Mouse (Mus musculus): ENCODE data around the gene Pde4d.

Pde4d gene

DNA sequence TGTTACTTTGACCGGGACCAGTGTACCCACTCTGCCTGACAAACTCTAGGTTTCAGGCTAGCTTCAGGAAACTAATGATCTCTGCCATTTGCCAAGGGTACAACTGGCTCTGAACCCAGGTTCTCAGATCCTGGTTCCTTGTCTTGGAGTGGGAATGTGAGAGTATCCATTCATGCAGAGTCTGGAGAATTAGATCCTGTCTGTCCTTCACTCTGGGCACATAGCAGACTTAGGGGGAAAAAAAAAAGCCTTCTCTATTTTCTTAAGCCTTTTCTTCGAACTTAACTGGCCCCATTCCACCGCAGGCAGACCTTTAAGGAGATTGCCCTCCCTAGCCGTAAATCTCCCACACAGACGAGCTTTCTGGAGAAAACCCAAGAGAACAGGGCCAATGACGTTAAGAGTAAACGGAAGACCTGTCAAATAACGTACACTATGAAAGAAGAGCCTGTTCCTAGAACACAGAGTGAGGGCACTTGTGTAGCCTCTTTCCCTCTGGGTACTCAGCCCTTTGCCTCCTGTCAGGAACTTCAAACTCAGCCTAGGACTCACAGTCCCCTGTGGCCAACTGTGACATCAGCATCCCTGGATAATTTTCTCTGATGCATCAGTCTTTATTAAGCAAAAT, 1302.6 kb downstream of the Pde4d start:
- no peak for DNase-seq (ENCODE audit: low read depth, low spot score)

DNA sequence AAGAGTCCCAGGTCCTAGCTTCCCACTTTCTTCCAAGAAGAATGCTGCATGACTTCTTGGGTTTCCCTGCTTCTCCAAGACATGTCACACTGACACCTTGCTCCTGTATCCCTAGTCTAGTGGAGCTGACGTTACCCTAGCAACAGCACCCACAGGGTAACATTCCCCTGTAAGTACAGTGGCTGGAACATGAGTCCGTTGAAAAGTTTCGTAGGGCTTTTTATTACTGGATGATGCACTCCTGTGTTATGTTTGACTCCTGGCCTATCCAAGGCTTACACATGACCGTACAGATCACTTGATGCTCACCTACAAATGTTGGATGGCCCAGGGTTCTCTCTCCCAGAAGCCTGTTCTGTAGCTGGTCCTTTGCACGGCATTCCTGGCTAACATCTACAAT, 1307.1 kb downstream of the Pde4d start:
- DNase-seq (ENCODE audit: low read depth, low spot score), result no peak

GRCm38 (mm10) chr13:109759201-109759600, 1309.5 kb downstream of the Pde4d start:
- DNase-seq (ENCODE audit: low read depth, low spot score), result no peak

DNA sequence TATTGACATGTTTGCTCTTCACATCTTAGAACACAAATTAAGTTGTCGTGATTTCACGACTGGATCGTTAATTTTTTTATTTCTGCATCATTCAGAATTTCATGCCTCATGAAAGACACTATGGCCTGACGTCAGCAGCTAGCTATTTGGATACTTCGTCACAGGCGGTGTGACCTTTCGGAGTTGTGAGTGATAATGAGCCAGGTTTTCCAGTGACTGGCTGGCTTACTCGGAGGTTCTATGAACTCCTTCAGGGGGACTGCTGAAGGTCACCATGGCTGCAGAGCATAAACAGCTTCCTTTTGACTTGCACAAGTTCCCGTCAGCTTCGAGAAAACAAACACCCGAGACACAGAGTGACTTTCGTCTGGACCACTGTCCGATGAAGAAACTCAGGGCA, 1311.3 kb downstream of the Pde4d start:
- no peak for DNase-seq (ENCODE audit: low read depth, low spot score)

GRCm38 (mm10) chr13:109774791-109775190, 1325.0 kb downstream of the Pde4d start:
- DNase-seq (ENCODE audit: low read depth, low spot score), result no peak

DNA sequence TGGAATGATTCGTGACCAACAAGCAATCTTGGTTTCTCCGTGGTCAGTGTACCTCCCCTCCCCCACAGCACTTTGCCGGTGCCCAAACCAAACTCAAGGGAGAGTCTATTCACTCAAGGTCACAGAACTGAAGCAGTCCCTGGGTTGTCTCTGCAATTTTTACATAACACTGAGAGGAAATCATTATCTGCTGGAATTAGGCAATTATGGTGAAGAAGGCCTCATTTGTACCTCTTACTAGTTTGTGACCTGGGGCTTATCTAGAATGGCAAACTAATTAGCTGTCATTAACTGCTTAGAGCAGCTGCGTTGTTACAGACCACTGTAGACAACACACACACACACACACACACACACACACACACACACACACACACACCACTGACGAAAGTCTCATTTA, 1325.4 kb downstream of the Pde4d start:
- DNase-seq (ENCODE audit: low read depth, low spot score), result no peak

DNA sequence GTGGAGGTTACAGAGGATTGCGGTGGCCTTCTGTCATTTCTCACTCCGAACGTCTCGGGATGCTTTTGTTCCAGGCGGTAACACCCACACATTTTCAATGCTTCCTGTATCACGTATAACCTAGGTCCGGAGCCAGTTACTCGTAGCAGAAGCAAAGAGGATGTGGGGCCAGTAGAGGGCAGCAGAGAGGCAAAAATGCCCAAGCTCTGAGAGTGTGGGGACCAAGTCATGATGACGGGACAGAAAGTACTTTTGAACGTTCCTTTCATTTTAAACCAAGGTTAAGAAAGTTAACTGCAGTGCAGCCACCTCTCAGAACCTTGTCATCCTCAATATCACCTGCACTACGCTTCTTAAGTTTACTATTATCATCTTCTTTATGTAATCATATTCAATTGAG, 1326.4 kb downstream of the Pde4d start:
- DNase-seq (ENCODE audit: low read depth, low spot score), result peak; percentile 94

- DNase-seq (ENCODE audit: low read depth, low spot score), result no peak
These were observed 1327.2 kb downstream of the Pde4d start for GRCm38 (mm10) chr13:109776995-109777394.

DNA sequence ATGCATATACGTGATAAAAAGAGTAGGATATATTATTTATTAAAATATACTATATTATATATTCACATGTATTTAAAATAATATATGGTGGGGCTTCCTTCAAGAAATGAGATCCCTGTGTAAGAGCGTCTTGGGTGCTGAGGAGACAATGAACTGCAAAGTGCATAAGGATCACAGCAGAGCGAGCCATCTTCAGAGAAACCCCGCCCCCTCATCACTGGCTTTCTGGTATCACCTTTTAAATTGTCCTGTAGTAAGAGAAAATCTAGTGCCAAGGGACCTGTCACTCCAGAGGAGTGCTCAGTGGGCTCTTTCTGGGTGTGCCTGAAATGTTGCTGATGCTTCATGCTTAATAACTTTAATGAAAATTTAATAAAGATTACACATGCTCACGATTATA, 1327.7 kb downstream of the Pde4d start:
- no peak for DNase-seq (ENCODE audit: low read depth, low spot score)

- DNase-seq (ENCODE audit: low read depth, low spot score), result no peak
These were observed 1328.6 kb downstream of the Pde4d start for GRCm38 (mm10) chr13:109778297-109778835.

DNA sequence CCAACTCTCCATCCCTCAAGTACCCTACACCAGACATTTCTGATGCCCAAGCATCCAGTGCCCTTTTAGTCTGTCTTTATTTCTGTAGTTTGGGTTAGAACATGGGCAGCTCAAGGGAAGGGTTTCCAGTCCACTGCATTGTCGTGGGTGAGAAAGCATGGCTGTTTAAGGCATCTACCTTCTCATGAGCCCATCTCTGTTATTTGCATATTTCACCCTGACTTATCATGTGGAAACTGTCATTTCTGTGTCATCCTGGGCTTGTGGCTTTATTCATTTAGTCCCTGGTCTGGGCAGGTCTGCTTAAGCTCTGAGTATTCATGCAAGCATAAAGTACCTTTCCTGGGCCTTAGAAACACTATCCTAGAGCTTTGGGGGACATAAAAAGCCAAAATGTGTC, 1331.7 kb downstream of the Pde4d start:
- no peak for DNase-seq (ENCODE audit: low read depth, low spot score)

DNA sequence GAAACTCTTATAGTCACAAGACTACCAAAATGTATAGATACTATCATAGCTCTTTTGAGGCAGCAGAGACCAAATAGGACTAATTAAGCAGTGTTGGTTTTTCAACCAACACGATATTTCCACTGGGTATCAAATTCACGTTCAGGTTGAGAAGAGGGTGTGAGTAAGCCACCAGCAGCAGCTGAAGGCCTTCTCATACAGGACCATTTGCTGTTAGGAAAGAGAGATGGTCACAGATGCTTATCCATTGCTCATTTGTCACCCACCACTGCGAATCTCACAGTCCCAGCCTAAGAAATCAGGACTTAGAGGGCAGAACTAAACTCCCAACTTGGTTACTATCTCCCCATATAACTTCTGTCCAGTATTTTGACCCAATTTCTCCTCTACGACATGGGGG, 1338.9 kb downstream of the Pde4d start:
- no peak for DNase-seq (ENCODE audit: low read depth, low spot score)

DNA sequence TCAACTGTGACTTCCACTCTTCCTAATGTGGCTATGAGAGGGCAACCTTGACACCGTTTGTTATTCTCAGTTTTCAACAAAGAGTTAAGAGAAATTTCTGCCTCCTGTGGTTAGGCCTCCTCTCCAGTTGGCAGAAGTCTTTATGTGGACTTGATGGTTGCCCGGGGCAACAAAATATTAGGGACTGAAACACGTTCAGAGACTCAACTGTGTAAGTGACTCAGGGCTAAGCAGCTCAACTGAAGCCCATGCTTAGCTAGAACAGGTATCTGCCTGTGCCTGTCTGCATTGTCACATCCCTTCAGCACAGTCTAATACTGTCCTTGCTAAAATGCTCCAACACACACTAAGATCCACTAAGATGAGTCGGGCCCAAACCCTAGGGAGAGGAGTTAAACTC, 1339.4 kb downstream of the Pde4d start:
- DNase-seq (ENCODE audit: low read depth, low spot score), result peak; percentile 10

DNA sequence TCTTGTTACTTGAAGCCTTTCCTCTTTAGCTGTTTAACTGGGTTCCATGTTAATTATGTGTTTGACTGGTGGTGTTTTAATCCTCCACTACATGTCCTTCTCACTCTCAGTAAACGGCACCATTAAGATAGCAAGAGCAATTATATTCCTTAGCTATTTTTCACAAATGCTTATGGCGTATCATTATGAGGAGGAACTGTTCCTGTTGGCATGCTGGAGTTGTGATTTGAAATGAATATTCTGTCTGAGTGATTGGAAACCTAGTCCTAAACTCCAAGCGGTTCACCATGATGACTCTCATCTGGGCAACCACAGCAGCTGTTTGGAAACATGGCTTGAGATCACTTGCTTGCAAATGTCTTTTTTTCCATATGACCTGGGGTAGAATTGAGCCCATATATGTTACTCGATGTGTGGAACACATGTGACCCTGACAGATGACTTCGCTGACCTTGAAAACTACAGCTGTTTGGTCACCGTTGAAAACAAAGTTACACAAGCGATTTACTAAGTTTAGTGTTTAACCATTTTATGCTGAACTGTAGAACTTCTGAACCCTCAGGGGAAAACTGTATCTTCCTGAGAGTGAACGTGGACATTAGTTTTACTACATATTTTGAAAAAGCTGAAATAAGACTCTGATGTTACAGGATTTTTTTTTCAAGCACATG, 1340.4 kb downstream of the Pde4d start:
- DNase-seq (ENCODE audit: low read depth, low spot score), result no peak

DNA sequence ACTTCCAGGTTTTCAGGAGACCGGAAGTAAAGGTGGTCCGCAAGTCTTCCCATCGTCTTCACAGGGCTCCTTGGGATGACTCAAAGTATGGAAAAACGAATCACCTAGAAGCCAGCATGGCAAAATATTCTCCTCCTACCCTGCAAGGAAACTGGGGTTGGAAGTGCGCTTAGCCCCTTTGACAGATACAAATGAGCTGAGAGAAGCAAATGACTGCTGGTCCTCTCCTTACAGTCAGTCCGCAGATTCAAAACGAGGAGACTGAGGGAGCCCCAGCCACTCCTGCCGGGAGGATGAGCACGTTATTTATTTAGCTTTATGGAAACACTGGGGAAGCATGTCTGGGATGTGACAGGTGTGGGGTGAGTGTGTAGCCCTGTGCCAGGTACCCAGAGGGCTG, 1344.2 kb downstream of the Pde4d start:
- DNase-seq (ENCODE audit: low read depth, low spot score), result no peak

- no peak for DNase-seq (ENCODE audit: low read depth, low spot score)
These were observed 1348.9 kb downstream of the Pde4d start for GRCm38 (mm10) chr13:109798651-109799050.

DNA sequence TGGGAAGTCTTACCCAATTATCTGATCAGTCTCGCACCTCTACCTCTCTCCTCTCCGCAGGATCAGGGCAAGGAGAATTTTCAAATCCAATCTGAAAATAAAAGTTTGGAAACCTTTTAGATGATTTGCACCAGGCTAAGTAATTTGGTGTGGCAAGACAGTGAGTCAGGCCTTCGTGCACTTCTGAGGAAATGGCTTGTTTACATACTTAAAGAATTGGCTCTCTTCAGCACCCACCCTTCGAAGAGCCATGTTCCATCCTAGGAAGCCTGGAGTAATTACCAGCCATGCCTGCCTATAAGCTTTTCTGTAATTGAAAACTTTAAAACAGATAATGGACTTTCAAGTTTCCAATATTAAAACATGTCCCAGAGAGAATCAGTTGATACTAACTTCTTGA, 1352.5 kb downstream of the Pde4d start:
- DNase-seq (ENCODE audit: low read depth, low spot score), result no peak

DNA sequence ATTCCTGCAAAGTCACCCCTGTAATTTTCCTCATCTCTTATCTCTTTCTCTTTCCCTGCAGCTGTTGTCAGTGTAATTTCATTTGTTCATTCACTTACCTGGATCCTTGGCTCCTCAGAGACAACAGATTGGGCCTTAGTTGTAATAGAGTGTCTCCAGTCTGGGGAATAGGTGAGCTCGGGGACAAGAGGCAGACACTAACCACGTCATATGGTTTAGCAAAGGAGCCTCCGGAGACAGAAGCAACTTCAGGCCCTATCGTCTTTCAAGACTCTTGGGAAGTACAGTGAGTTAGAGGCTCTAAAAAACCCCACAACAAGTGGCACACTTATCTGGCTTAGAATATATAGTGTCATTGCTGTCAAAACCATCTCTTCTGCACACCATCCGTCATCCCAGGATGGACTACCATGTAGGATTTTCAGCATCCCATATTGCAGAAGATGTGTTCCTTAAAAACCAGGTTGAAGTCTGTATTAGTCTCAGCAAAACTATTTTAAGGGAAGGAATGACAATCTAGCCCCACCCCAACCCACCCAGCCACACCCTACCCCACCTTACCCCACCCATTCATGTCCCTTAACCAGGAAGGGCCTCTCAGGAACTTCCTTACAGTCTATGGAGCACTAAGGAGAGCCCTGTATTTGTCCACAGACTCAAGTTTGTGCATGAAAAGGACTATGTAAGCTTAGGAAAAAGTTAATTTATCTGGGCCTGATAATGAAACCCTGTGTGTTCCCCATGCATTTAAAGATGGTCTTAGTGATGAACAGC, 1356.6 kb downstream of the Pde4d start:
- DNase-seq (ENCODE audit: low read depth, low spot score), result no peak

DNA sequence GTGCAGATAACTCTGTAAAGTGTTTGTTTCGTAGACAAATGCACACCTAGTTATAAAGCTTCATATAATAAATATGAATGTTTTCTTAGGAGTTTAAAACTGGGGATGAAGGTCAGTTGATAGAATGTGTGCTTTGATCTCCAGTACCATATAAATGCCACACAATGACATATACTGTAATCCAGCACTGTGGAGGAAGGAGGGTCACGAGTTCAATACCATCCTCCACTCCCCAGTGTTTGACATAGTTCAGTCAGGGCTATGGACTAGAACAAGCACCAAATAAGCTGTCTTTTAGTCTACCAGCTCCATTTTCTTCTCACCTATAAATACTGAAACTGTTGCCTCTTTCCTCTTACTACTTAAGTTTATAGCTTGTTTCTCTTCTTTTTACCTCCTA, 1357.3 kb downstream of the Pde4d start:
- DNase-seq (ENCODE audit: low read depth, low spot score), result no peak

- DNase-seq (ENCODE audit: low read depth, low spot score), result no peak
These were observed 1357.7 kb downstream of the Pde4d start for GRCm38 (mm10) chr13:109807446-109807845.

GRCm38 (mm10) chr13:109808039-109808438, 1358.3 kb downstream of the Pde4d start:
- DNase-seq (ENCODE audit: low read depth, low spot score), result no peak

- no peak for DNase-seq (ENCODE audit: low read depth, low spot score)
These were observed 1359.2 kb downstream of the Pde4d start for GRCm38 (mm10) chr13:109808946-109809345.

- DNase-seq (ENCODE audit: low read depth, low spot score), result peak; percentile 47
These were observed 1359.9 kb downstream of the Pde4d start for GRCm38 (mm10) chr13:109809646-109810045.

Measured in CD4-positive helper T cell, adult 2 months (primary cell).